Mouse (Mus musculus) G1E (cell line): ENCODE data around the gene Tigd2.

Source experiments
- CTCF ChIP-seq: IDR thresholded peaks from 2 replicates; pipeline ENCODE4 v1.5.1; 2012; ENCODE audit warnings: low read depth, low read length, inconsistent platforms, mixed read lengths
- GATA1 ChIP-seq: IDR thresholded peaks from 2 replicates; pipeline ENCODE4 v1.6.1; 2012; ENCODE audit warnings: borderline replicate concordance, low read length, inconsistent platforms, mixed read lengths
- POLR2AphosphoS5 ChIP-seq: IDR thresholded peaks from 2 replicates; pipeline ENCODE4 v1.6.1; 2012; ENCODE audit warnings: low read depth, low read length, inconsistent platforms; ENCODE audit not compliant: insufficient replicate concordance
- TAL1 ChIP-seq: conservative IDR thresholded peaks from 2 replicates; pipeline ENCODE4 v1.6.1; 2012; ENCODE audit warnings: low read depth, low read length, inconsistent platforms, mixed read lengths

GRCm38 (mm10) chr6:59196746-59197145, 11.9 kb upstream of the Tigd2 start:
- TF ChIP-seq CTCF (no peak), GATA1 (no peak), TAL1 (no peak), POLR2AphosphoS5 (no peak)
